Mouse (Mus musculus) testis, adult 2 months (tissue): Measurements from ENCODE around the gene Irf8. TPM values are rescaled to one million over a fixed set of nuclear protein-coding genes. Genes with fewer than 3 reads are reported as not detected.
A peak's percentile ranks its signal among the peaks of the same experiment; 100 is the strongest.

Experiments used
- H3K27ac ChIP-seq: fragments of 200-500 bp; 2 replicates; pipeline ENCODE4 v1.5.1; 2012; ENCODE audit warnings: low read depth, low read length; ENCODE audit not compliant: control insufficient read depth, insufficient read depth
- H3K27me3 ChIP-seq: fragments of 200-500 bp; 2 replicates; pipeline ENCODE4 v1.6.1; 2012; ENCODE audit warnings: mild to moderate bottlenecking, low read length, moderate library complexity; ENCODE audit not compliant: control insufficient read depth, insufficient read depth
- H3K36me3 ChIP-seq: fragments of 200-500 bp; 2 replicates; pipeline ENCODE4 v1.6.1; 2012; ENCODE audit warnings: mild to moderate bottlenecking, low read length; ENCODE audit not compliant: control insufficient read depth, insufficient read depth
- H3K4me1 ChIP-seq: fragments of 200-500 bp; 2 replicates; pipeline ENCODE4 v1.6.1; 2012; ENCODE audit warnings: low read length; ENCODE audit not compliant: control insufficient read depth, insufficient read depth
- H3K4me3 ChIP-seq: fragments of 200-500 bp; 2 replicates; pipeline ENCODE4 v1.5.1; 2012; ENCODE audit warnings: low read depth, mild to moderate bottlenecking, low read length, moderate library complexity, mixed read lengths; ENCODE audit not compliant: control insufficient read depth
- CTCF ChIP-seq: fragments of 200-500 bp; IDR thresholded peaks from 2 replicates; pipeline ENCODE4 v1.5.1; 2012; ENCODE audit warnings: low read depth, mild to moderate bottlenecking, inconsistent platforms, low read length, moderate library complexity; ENCODE audit not compliant: control insufficient read depth, insufficient read depth, insufficient replicate concordance
- POLR2A ChIP-seq: fragments of 200-500 bp; IDR thresholded peaks from 2 replicates; pipeline ENCODE4 v1.6.1; 2012; ENCODE audit warnings: low read depth, mild to moderate bottlenecking, inconsistent platforms, low read length, moderate library complexity; ENCODE audit not compliant: control insufficient read depth
- polyA plus RNA-seq: library from polyadenylated mRNA; depleted of rRNA; stranded (reverse); fragments of >200 nt; gene quantifications from 2 replicates; pipeline ENCODE4 v1.2.3, GENCODE M21; 2012

Irf8 gene
- polyA plus RNA-seq, 1 experiment: 2.9 TPM

GRCm38 (mm10) chr8:120743898-120744290 is 7.7 kb downstream of the Irf8 start:
- H3K4me3 ChIP-seq: no peak overlapping the region
- H3K4me1 ChIP-seq: peaks cover 5% of the 10 kb centered on the region
- 0 out of 2 replicates have a peak overlapping the region, but pooled peaks have one; percentile 22 for H3K27ac ChIP-seq
- no peak for TF ChIP-seq POLR2A
- TF ChIP-seq CTCF: no peak
- no peaks in the 10 kb centered on the region for H3K27me3 ChIP-seq
- H3K36me3 ChIP-seq: no peaks in the 10 kb centered on the region

GRCm38 (mm10) chr8:120744448-120744847 is 8.3 kb downstream of the Irf8 start:
- Histone ChIP-seq H3K36me3 (no peaks in the 10 kb centered on the region), H3K4me3 (no peak overlapping the region), H3K4me1 (peaks cover 5% of the 10 kb centered on the region), H3K27ac (0 out of 2 replicates have a peak overlapping the region, but pooled peaks have one; percentile 6), H3K27me3 (no peaks in the 10 kb centered on the region)
- no peak for TF ChIP-seq CTCF

- no peaks in the 10 kb centered on the region for H3K36me3 ChIP-seq
- no peak overlapping the region for H3K4me3 ChIP-seq
- no peaks in the 10 kb centered on the region for H3K27me3 ChIP-seq
- H3K4me1 ChIP-seq: peaks cover 5% of the 10 kb centered on the region
- TF ChIP-seq POLR2A: no peak
- no peak for TF ChIP-seq CTCF
- no peak overlapping the region for H3K27ac ChIP-seq
Measured at GRCm38 (mm10) chr8:120745226-120745625, 9.1 kb downstream of the Irf8 start.

GRCm38 (mm10) chr8:120746007-120746701 is 10.0 kb downstream of the Irf8 start:
- TF ChIP-seq POLR2A (no peak), CTCF (no peak)
- Histone ChIP-seq H3K4me3 (no peak overlapping the region), H3K36me3 (no peaks in the 10 kb centered on the region), H3K4me1 (peaks cover 5% of the 10 kb centered on the region), H3K27ac (no peak overlapping the region), H3K27me3 (no peaks in the 10 kb centered on the region)

- Histone ChIP-seq H3K4me1 (peaks cover 11% of the 10 kb centered on the region), H3K27me3 (no peaks in the 10 kb centered on the region), H3K4me3 (no peak overlapping the region), H3K27ac (no peak overlapping the region), H3K36me3 (no peaks in the 10 kb centered on the region)
- TF ChIP-seq CTCF (no peak), POLR2A (no peak)
Measured at GRCm38 (mm10) chr8:120747286-120747685, 11.1 kb downstream of the Irf8 start.

- peak overlapping the region; percentile 61; the same call in 1 of the 2 replicates for H3K27ac ChIP-seq
- TF ChIP-seq POLR2A (no peak), CTCF (no peak)
- peaks cover 7% of the 10 kb centered on the region; the same call in 1 of the 2 replicates for H3K4me1 ChIP-seq
- no peaks in the 10 kb centered on the region for H3K36me3 ChIP-seq
- H3K27me3 ChIP-seq: no peaks in the 10 kb centered on the region
- no peak overlapping the region for H3K4me3 ChIP-seq
Measured at GRCm38 (mm10) chr8:120750616-120751015, 14.5 kb downstream of the Irf8 start.

- no peaks in the 10 kb centered on the region for H3K27me3 ChIP-seq
- peak overlapping the region; percentile 71 for H3K27ac ChIP-seq
- TF ChIP-seq CTCF: no peak
- no peak for TF ChIP-seq POLR2A
- H3K4me3 ChIP-seq: no peak overlapping the region
- no peaks in the 10 kb centered on the region for H3K36me3 ChIP-seq
- peaks cover 13% of the 10 kb centered on the region for H3K4me1 ChIP-seq
Measured at GRCm38 (mm10) chr8:120751226-120752081, 15.3 kb downstream of the Irf8 start.
